Mouse (Mus musculus) c-Kit-positive CD71-positive TER-119-positive erythroid progenitor cells, embryonic 14.5 days (primary cell): Measurements from ENCODE around the gene B430305J03Rik.
A peak's percentile ranks its signal among the peaks of the same experiment; 100 is the strongest.

Experiments used
- DNase-seq: peaks from one replicate; pipeline ENCODE4 v3.0.0-alpha.2; 2013; ENCODE audit warnings: low spot score

The B430305J03Rik gene

DNA sequence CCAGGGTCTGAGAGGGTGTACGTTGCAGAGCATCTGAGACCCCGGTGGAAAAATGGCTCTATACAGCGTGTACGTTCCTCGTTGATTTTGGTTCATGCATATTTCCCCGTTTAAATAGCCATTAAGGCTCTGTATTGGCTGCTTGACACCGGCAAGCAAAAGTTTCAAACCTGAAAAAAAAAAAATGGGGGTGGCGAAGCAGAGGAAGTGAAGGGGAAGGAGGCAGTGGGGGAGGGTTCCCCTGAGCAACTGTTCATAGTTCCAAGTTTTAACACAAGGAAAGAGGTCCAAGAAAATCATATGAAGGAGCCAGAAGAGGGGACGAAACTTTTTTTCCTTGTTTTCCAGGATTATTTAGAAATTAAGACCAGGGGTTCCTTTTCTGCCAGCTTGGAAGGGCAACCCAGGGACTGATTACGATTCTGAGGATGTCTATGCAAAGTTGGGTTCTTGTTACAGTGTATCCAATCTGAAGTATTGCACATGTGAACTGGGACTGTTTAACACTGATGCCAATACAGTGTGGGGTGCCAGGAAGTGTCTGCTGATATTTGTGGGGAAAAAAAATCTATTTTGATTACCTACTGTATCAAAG lies at the start of gene B430305J03Rik:
TSS of gene B430305J03Rik (minus strand) at position 173 of the 595 bp plus-strand sequence.
- peak; percentile 12 for DNase-seq

DNA sequence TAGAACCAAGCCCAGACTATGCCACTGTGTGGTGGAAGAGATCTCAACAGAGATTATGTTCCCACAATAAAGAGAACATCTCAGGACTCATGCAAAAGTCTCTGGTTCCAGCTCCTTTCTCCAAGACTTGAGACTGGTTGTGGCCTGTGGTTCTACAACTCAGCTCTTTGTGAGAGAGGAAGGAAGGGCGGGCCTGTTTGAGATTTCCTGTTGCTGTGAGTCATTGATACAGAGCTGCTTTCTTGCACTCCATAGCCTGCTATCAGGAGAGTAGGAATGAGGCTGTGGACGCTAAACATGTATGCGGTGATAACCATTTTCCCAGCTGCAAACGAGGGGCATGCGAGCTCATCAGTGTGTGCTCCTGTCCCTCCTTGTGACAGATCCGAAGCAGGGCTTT lies 43.9 kb upstream of the B430305J03Rik start:
- DNase-seq, result no peak

DNA sequence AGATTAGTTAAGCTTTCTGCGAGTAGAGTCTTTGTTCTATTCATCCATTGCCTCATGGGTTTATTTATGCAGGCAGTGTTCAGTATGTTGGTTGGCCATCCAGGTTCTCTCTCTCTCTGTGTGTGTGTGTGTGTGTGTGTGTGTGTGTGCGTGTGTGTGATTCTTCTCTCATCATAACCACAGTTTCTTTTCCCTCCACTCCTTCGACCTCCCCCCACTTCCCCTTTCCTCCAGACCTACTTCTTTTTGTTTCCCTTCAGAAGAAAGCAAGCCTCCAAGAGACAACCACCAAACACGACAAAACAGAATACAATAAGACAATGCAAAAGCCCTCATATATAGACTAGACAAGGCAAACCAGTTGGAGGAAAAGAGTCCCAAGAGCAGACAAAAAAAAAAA lies 41.2 kb upstream of the B430305J03Rik start:
- DNase-seq, result no peak

DNA sequence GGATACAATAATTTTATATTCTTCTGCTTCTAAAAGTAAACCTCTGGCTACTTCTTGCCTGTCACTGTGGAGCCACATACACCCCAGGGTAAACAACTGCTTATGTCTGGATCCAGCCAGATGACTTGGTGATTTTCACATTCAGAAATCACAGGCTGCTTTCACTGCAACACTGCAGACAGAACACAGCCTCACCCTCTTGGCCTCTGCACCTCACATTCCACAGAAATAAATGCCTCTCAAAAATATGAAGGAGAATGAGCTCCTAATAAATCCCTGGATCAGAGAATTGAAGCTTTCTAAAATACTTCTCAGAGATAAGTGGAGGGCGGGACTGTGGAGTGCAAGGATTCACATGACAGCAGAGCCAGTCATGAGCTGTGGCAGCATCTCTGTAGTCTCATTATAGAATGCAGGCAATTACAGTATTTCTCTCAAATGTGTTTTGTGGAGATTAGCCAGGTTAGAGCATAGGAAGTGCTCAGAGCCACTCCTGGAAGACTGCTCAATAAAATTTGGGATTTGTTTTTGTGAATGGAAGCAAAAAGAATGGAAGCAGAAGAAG lies 35.2 kb upstream of the B430305J03Rik start:
- no peak for DNase-seq

DNA sequence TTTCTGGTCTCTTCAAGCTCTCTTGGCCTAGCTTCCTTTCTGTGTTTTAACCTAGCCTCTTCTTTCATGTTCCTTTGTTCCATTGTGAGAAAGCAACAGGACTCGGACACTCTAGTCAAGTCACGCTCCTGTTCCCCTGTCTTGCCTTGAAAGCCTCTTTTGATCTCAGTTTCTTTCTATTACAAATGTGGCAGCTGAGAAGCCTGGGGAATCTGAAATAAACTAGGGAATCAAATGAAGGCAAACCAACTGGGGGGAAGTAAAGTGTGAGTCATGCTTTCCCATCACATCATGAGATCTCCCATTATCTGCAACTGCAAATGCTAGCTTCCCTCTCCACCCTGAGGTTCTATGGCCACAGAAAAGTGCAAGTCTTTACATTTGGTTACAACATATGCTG lies 31.0 kb upstream of the B430305J03Rik start:
- DNase-seq, result no peak

DNA sequence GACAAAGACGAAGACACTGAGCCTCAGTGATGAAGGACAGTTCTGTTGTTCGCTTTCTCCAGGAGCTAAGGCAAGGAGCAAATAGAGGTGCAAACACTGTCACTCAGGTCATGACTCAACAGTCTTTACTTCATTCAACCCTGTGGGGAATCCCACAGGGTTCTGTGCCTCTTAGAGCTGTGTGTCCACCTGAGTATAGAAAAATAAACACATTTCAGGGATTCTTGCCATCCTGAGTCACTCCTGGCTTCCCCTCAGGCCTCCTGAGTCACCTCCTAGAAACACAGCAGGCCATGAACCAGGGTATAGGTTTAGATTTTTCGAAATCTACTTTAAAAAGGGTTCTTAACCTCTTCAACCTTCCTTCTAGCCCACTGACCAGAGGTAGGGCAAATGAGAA lies 29.6 kb upstream of the B430305J03Rik start:
- DNase-seq, result no peak

DNA sequence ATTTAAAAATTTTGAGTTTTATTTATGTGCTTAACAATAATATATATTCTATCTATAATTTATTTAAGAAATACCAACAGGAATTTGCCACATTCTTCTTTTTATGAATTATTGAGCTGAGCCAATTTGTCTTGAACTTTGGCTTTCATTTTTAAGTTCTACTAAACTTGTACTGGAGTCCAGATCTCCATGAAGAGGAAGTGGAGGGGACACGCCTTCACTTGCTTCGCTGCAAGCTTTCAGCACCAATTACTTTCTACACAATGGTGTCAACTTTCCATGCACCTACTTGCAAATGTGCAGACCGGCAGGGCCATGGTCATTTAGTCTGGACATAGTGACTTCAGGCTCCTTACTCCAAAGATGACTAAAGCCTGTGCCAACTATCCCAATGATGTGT lies 27.8 kb upstream of the B430305J03Rik start:
- DNase-seq, result no peak

DNA sequence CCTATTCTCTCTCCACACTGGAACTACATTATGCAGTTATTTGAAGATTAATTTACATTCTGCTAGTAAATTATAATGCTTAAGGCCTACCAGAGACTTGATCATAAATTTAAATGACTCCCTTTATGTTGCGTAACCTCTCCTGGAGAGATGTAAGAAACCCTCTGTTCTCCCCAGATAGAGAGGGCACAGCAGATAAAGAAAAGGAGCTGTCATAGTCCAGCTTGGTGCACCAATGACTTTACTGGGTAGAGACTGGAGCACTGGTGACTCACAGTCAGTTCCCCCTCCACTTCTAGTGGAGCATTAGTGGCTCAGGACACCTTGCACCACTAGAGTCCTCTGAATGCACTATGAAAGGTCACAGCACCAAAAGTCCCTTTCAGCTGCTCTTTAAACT lies 27.1 kb upstream of the B430305J03Rik start:
- peak; percentile 37 for DNase-seq

DNA sequence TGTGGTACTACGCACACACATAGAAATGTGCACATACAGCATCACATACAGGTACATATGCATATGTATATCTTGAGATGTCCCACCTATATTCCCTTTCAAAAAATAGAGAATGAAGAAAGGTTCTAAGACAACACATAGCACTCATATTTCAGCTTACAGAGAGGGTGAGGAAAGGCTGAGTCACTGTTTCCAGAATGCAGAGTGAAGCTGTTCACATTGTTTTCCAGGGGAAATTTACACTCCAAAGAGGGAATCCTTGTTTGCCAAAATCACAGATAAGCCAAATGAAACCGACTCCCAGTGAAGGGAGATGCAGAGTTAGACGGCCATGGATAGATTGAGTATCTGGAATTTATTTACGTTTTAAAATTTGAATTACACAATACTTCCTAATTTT lies 25.8 kb upstream of the B430305J03Rik start:
- no peak for DNase-seq

DNA sequence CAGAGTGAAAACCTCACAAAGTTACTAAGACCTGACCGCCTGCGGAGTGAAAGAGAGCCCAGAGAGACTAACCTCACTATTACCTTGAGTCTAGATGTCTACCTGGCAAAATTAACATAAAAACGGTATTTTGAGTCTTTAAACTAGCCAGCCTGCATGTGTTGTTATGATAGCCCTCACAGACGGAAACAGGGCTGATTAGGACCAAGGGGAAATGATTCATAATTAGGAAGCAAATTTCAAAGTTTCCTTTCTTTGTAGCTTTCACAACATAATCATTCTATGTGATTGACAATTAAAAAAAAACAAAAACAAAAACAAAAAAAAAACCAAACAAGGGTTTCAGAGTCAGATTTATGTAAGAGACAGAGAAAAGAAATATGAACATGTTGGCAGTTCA lies 20.6 kb upstream of the B430305J03Rik start:
- no peak for DNase-seq

DNA sequence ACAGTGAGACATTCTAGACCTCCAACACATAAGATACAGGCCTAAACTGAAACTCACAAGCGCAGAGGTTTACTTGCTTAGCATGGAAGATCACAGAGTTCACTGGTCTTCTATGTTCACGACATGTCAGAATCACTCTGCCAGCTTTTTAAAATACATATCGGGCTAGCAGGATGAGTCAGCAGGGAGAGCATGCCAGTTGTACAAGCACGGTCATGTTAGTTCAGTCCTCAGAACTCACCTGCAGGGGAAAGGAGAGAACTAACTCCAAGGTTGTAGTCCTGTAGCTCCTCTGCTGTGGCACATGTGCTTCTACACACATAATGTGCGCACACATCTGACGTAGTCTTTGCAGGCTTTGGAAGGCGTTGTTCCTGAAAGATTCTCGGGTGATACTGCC lies 10.2 kb upstream of the B430305J03Rik start:
- no peak for DNase-seq

DNA sequence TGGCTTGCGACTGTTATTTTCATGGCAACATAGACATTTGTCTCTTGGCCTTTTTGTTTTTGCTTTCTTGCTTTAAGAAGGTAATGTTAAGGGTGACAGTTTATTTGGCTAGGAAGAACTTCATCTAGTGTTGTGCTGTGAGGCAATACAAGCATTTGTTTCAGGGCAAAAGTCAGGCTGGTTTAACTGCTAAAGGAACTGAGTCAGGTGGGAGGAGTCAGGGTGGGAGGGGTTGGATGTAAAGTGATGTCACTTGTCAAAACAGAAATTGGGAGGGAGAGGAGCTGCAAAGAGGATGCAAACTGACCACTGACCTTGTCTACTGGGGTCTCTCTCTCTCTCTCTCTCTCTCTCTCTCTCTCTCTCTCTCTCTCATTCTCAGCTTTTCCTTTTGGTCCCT lies 2.7 kb upstream of the B430305J03Rik start:
- DNase-seq, result peak; percentile 23

DNA sequence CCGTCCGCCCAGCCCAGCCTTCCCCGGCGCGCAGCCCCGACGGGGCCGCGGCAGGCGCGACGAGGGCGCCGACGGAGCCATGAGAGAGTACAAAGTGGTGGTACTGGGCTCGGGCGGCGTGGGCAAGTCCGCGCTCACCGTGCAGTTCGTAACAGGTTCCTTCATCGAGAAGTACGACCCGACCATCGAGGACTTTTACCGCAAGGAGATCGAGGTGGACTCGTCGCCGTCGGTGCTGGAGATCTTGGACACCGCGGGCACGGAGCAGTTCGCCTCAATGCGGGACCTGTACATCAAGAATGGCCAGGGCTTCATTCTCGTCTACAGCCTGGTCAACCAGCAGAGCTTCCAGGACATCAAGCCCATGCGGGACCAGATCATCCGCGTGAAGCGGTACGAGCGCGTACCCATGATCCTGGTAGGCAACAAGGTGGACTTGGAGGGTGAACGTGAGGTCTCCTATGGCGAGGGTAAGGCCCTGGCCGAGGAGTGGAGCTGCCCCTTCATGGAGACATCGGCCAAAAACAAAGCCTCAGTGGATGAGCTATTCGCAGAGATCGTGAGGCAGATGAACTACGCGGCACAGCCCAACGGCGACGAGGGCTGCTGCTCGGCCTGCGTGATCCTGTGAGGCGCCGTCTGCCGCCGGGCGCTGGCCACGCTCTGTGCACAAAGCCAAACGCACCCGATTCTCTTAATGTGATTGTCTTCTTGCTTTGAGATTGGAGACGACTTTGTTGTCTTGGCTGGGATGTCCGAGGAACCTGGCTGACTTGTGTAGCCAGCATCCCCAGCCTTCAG lies 573 bp downstream of the B430305J03Rik start:
- peak; percentile 46 for DNase-seq

DNA sequence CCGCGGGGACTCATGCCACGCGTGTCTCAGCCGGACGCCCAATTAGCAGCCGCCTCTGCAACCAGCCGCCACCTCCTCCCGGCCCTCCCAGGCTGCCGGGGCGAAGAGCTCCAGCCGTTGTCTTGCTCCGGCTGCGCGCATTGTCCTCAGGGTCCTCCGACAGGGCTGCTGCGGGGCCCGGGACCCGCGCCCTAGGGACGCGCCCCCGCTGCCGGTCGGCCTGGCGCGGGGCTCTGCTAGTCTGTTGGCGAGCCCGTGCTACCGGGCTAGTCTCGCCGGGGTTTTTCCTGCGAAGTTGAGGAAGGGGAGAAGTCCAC lies 1.1 kb downstream of the B430305J03Rik start:
- DNase-seq, result no peak

DNA sequence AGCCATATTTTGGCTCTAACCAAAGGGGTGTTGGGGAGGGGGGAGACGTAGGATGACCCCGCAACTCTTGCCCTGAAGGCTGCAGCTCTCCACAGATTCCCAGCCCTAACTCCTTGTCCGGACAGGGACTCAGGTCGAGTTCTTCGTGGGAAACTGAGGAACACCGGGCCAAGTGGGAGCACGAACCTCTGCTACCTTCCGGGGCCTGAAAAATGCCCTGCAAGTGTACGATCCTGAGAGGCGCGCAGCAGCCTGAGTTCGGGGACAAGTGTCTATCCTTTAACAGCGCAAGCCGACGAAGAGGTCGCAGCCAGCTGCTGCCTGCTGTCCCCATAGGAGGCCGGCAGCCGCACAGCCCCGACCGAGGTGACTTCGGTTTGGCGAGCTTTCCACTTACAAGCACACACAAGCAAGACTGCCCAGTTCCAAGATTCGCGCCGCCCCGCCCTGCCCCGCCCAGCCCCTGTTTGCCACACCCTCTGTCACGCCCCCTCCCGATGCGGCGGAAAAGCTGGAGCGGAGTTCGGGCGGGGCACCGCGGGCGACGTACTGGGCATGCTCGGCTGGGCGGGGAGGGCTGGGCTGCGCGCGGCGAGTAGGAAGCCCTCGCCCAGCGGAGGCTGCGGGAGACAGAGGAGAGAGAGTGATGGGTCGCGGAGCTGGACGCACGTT lies 1.6 kb downstream of the B430305J03Rik start:
- peak; percentile 88 for DNase-seq

DNA sequence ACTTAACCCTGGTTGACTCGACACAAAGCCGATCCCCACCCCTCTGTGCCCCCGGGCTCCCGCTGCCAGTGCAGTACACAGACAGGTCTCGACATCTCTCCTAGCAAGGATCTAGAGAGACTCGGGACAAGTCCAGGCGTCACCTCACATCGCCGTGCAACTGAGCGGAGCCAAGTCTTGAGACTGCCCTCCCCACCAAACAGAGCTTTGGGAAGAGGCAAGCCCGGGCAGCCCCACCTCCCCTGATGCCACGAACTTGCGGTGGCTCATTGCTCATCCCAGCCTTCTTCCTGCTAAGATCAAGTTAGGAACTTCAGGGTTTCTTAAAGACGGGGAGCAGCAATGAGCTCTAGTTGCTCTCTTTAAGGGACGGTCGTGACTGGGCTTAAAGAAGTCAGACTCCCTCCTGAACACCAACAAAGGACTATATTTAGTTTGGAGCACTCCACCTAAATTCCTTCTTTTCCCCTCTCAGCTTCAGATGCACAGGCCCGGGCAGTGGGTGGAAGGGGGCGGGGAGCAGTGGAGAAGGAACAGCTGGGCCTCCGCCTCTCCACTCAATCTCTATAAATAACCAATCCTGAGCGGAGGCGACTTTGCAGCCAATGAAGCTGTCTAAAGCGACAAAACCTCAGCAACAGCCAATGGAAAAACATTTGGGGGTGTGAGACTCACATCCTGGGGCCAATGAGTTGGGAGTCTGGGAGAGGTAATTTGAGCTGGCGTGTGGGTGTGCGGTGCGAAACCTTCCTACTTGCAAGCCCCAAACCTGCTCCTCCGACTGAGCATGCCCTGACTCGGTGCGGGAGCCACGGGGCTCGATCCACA lies 2.4 kb downstream of the B430305J03Rik start:
- peak; percentile 84 for DNase-seq

DNA sequence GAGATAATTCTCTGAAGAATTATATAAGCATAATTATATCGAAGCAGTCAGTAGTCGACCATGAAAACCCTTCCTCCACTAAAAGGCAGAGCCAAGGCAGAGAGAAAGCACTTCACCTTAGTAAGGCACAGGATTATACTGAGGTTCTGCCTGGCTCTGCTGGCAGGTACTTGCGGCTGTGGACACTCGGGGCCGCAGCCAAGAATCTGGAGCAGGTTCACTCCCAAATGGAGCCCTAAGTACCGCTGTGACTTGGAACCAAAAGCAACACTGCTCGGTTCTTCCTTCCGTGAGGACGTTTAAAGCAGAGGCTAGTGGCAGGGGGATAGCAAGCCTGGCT lies 3.0 kb downstream of the B430305J03Rik start:
- DNase-seq, result no peak

DNA sequence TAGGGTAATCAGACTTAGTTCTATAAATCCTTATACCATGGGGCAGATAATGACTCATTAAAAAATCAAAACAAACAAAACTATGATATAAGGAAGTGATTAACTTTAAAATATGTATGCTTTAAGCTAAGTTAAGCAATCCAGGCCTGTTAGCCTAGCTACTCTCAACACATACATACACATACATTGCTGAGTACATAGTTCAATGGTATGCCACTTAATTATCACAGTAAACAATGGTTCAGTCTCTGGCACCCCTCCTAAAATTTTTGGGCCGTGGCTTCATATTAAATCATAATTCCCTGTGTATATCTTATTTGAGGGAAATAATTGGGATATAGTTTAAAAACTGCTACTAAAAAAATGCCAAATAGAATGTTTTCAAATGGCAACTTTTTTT lies 4.4 kb downstream of the B430305J03Rik start, which contains the start of gene Rap2b:
TSS of gene Rap2b (plus strand) at position 301 of the 400 bp plus-strand sequence.
- DNase-seq, result no peak

DNA sequence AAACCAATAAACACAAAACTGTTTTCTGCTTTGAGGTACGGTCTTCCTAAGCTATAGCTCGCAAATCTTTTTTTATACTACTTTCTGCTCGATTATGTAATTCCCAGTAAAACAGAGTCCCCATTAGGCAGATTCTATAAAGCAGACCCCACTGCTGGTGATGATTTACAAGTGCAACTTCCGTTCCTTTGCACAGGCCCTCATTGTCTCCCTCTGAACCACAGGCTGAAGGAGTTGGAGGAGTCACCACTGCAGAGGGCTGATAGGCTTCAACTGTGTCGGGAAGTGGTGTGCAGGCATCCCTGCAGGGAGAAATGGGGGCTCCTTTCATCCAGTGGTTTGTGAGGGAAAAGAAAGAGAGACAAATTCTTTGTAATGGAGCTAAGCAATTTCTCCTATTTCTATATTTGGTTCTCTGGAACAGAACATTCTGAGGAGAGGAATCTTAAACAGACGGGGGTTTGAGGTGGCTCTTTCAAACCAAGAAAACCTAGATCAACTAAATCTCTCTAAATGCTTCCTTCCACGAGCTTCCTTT lies 6.9 kb downstream of the B430305J03Rik start:
- no peak for DNase-seq

DNA sequence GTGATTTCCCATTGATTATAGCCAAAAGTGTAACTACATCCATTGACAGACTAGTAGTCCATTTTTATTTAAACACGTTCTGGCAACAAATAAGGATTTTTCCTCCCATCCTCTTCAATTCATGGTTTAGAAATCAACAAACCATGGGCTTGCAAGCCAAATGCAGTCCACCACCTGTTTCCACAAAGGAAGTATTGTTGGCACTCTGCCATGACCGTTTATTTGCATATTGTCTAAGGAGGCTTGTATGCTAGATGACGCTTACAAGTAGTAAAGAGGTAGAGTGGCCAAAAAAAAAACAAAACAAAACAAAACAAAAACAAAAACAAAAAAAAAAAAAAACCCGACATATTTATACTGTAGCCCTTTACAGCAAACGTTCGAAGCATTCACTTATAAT lies 7.6 kb downstream of the B430305J03Rik start:
- DNase-seq, result no peak

DNA sequence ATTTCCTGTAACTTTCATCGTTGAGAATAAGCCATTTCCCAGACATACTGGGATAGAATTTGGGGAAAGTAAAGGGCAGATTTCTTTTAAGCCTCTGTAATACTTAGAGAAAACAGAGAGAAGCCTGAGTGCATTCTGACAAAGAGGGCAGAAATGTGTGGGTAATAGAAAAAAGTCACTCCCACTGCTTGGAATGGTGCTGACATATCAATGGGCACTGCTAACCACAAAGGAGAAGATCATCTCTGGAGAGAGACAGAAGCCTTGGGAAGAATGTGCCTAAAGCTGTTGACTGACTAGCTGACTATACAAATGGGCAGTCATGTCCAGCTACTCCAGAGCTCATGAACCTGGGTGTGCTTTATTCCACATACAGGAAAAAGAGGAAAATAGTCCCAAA lies 10.3 kb downstream of the B430305J03Rik start:
- no peak for DNase-seq

DNA sequence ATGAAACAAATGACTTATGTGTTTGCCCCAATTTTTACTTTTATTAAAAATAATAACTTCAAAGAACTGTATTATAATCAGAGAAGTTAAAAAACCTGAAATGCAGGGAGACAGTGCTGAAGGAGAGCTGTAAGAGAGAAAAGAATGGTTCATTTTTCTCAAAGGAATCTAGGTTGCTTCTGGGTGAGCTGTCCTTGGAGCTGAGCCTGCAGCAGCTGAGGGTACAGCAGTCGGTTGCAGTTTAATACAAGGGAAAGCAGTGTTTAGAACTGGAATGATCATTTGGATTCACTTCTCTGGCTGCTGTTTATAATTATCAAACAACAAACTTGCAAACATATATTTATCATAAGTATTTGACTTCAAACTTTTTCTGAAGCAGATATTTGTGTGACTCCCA lies 16.3 kb downstream of the B430305J03Rik start:
- no peak for DNase-seq
